Mouse (Mus musculus) megakaryocyte, embryonic 14.5 days (primary cell): Measurements from ENCODE around the gene Dram1.

ENCODE experiments used
- FLI1 ChIP-seq: IDR thresholded peaks from 2 replicates; pipeline ENCODE4 v1.6.1; 2012; ENCODE audit warnings: low read length, inconsistent platforms, mixed read lengths
- GATA1 ChIP-seq: IDR thresholded peaks from 3 replicates; pipeline ENCODE4 v1.6.1; 2012; ENCODE audit warnings: mixed read lengths, low read length, inconsistent platforms, borderline replicate concordance

GRCm38 (mm10) chr10:88371793-88372192, 7.1 kb downstream of the Dram1 start:
- TF ChIP-seq GATA1 (no peak), FLI1 (no peak)
